Mouse (Mus musculus): Measurements from ENCODE around the gene A630076J17Rik. TPM values are rescaled to one million over a fixed set of nuclear protein-coding genes. Genes with fewer than 3 reads are reported as not detected.

A630076J17Rik gene
- 0.05 TPM in 1 of 2 replicates, not detected in the other for polyA plus RNA-seq (2012; rRNA removed)

DNA sequence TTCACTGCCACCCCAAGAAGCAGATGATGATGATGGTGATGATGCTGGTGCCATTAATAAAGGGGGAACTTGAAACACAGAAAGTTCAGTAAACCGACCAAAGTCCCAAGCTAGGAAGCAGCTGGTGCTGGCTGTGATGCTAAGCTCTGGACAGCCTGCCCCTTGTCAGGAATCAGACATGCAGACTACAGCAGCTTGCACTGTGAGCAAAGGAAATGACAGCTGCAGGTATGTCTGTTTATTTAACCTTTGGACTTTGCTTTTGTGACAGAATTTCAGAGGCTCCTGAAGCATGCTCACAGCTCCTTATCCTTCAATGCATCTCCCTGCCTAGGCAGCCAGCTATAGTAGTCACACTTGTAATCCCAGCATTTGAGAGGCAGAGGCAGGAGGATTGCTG is at the start of gene A630076J17Rik:
A630076J17Rik (plus strand) TSS at position 88 of the 400 bp plus-strand sequence.

DNA sequence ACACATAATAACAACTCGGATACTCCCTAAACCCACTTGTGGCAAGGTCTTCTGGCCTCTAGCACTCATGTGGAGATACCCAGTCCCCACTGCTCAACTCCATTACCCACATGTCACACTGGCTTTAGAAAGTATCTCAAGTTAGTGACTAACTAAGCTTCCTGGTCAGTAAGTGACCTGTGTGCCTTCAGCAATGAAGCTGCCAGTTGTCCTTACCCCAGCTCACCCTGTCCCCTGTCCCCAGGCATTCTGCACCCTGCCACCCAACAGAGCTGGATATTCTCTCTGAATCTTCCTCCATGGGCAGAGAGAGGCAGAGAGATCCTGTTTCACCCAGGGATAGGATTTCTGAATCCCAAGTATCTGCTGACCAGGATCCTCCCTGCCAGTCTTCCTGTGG is 47.7 kb upstream of the A630076J17Rik start, which contains the start of gene Kcna10:
Kcna10 (plus strand) TSS at position 301 of the 400 bp plus-strand sequence.

DNA sequence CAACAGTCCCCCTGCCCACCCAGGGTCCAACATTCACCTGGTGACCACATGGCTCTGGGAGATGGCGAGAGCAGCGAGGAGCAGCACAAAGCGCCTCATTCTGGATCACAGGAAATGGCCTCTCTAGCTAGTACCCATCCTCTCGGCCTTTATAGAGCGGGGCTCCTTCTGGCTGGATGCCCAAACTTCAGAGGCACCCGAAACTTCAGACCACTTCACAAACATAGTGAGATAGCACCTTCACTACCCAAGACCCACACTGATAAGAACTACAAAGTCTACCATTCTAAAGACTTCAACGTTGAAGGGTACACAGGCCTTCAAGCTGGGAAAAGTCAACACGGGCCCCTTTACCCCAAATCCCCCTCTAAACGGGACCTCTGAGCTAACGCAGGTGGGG is 8.8 kb upstream of the A630076J17Rik start, which contains the start of gene Cym:
Cym (minus strand) TSS at position 125 of the 400 bp plus-strand sequence.

DNA sequence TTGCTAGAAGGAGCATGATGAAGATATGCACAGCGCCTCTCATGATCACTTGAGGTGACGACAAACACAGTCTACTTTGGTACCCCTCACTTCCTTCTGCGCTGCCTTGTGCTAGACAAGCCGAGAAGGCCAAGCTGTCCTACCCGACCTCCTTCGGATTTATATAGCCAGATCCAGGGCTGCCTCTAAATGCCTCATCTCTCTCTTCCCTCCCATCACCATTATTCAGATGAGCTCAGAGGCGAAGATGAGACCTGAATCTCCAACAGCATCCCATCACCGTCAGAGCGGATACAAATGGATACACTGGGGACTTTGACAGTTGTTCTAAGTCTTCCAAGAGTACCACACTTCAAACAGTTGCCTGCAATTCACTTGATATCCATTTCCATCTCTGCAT is 9.2 kb downstream of the A630076J17Rik start, which contains the start of gene Prok1:
Prok1 (minus strand) TSS at position 101 of the 400 bp plus-strand sequence.

DNA sequence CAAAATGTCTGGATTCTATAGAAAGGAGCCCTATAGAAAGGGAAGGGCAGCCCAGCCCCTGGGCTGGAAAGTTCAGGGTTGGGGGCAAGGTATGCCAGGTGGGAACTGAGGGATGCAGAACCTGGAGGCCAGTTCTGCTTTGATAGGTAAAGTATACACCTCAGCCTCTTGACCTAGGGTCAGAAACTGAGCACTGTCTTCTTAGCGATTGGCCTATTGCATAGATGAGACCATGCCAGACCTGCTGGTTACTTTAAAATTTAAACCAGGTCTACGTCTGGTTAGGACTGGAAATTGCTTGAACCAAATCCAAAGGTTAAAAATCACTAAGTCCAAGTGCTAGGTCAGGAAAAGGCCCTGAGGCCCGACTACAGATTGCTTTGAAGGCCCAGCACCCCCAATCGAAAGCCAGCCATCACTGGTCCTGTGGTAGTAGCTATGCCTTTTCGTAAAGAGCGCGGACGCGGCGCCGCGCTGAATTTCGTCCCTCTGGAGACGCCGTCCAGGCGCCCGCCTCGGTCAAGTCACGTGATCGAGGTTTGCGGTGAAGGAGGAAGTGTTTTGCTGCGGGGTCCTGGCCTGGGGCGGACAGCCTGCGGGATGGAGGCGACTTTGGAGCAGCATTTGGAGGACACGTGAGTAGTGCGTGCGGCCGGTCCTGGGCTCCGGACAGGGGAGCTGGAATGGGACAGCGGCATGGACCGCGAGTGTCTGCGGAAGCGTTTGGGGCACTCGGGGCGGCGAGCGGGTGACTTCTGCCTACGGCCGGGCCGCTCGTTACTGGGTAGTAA is 48.3 kb downstream of the A630076J17Rik start, which contains the start of gene Lamtor5:
Lamtor5 (plus strand) TSS at position 380 of the 791 bp plus-strand sequence.

Other genes starting within 250 kb of the A630076J17Rik start
- gene Kcna3, start 194.4 kb upstream of the A630076J17Rik start, polyA plus RNA-seq (2012; rRNA removed) = 2.8 and 3.1 TPM in 2 replicates
- 0.40 and 0.48 TPM in 2 replicates for gene Kcna2, start 129.5 kb upstream of the A630076J17Rik start, polyA plus RNA-seq (2012; rRNA removed)
- gene Kcna10, start 47.6 kb upstream of the A630076J17Rik start, polyA plus RNA-seq (2012; rRNA removed) = not detected in 2 replicates
- 0.25 and 0.65 TPM in 2 replicates for gene Cym, start 8.9 kb upstream of the A630076J17Rik start, polyA plus RNA-seq (2012; rRNA removed)
- 0.57 and 0.85 TPM in 2 replicates for gene Prok1, start 9.1 kb downstream of the A630076J17Rik start, polyA plus RNA-seq (2012; rRNA removed)
- gene Lamtor5, start 48.2 kb downstream of the A630076J17Rik start, polyA plus RNA-seq (2012; rRNA removed) = 61.3 and 105 TPM in 2 replicates
- 0.32 and 1.1 TPM in 2 replicates for gene Slc16a4, start 60.6 kb downstream of the A630076J17Rik start, polyA plus RNA-seq (2012; rRNA removed)
- 9.6 and 10.3 TPM in 2 replicates for gene Rbm15, start 103.1 kb downstream of the A630076J17Rik start, polyA plus RNA-seq (2012; rRNA removed)
- gene Kcnc4, start 228.9 kb downstream of the A630076J17Rik start, polyA plus RNA-seq (2012; rRNA removed) = 0.32 and 0.58 TPM in 2 replicates

Data from central nervous system, embryonic 11.5 days (tissue).